Mouse (Mus musculus): ENCODE results near the gene Gm13769.
"Not testable (repeated sequence)": the region's sequence is repeated elsewhere in the genome, so short reads cannot be mapped to it uniquely, and the experiment has no call there.

DNA sequence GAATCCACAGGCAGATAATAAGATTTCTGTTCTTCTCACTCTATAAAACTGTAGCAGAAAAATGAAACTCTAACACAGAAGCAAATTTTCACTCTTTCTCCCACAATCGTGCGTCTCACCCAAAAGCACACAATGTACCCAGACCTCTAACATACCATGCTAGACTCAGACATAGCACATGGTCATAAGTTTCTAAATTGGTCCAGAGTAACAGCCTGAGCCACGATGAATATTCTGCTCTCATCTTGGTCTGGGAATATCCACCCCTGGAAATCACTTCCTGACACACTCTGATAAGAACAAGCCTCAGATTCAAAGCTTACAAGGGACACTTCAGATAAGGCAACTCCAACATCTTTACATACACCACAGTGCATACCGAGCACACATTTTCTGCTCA is 38.2 kb downstream of the Gm13769 start:
- not testable (repeated sequence) for TF ChIP-seq POLR2A (IDR thresholded peaks at IDR 0.05; ENCODE audit: insufficient read length, low read depth); SRF (IDR thresholded peaks at IDR 0.05; ENCODE audit: control insufficient read depth, insufficient read length, low read depth); TCF12 (IDR thresholded peaks at IDR 0.05; ENCODE audit: insufficient read depth, poor library complexity, severe bottlenecking); USF1 (IDR thresholded peaks at IDR 0.05; ENCODE audit: low read depth); POLR2AphosphoS2 (IDR thresholded peaks at IDR 0.05; ENCODE audit: insufficient read length, low read depth); REST (IDR thresholded peaks at IDR 0.05; ENCODE audit: insufficient read depth, insufficient read length); MAX (IDR thresholded peaks at IDR 0.05; ENCODE audit: low read depth)

Measured in myocyte (in vitro differentiated cells).